Mouse (Mus musculus) limb, embryonic 14.5 days (tissue): Measurements from ENCODE around the gene Rxylt1. TPM values are rescaled to one million over a fixed set of nuclear protein-coding genes. Genes with fewer than 3 reads are reported as not detected.

Source experiments
- ATAC-seq: fragments of 200-750 bp; cut with Nextera tagmentation; 2 replicates; pipeline ENCODE4 v1.8.0; 2017; ENCODE audit warnings: low read depth, moderate number of reproducible peaks, moderate TSS enrichment; ENCODE audit not compliant: low FRiP score
- DNase-seq: peaks from one replicate; pipeline ENCODE4 v3.0.0-alpha.2; 2015; ENCODE audit warnings: low spot score
- H3K27ac ChIP-seq: fragments of 300-500 bp; sonication (generic); replicated peaks from 2 replicates; pipeline ENCODE4 v1.5.1; 2014; ENCODE audit warnings: low read depth, mild to moderate bottlenecking, low read length, moderate library complexity, mixed read lengths
- H3K27me3 ChIP-seq: fragments of 300-500 bp; sonication (generic); 2 replicates; pipeline ENCODE4 v1.6.1; 2014; ENCODE audit warnings: low read length, mixed read lengths; ENCODE audit not compliant: control insufficient read depth, insufficient read depth
- H3K36me3 ChIP-seq: fragments of 300-500 bp; sonication (generic); 2 replicates; pipeline ENCODE4 v1.6.1; 2014; ENCODE audit warnings: mild to moderate bottlenecking, low read length, moderate library complexity, mixed read lengths; ENCODE audit not compliant: control insufficient read depth, insufficient read depth
- H3K4me1 ChIP-seq: fragments of 300-500 bp; sonication (generic); 2 replicates; pipeline ENCODE4 v1.6.1; 2014; ENCODE audit warnings: antibody characterized with exemption, low read length, mixed read lengths; ENCODE audit not compliant: control insufficient read depth, insufficient read depth
- H3K4me2 ChIP-seq: fragments of 300-500 bp; sonication (generic); replicated peaks from 2 replicates; pipeline ENCODE4 v1.6.1; 2014; ENCODE audit warnings: low read depth, mild to moderate bottlenecking, low read length, moderate library complexity; ENCODE audit not compliant: severe bottlenecking
- H3K4me3 ChIP-seq: fragments of 300-500 bp; sonication (generic); replicated peaks from 2 replicates; pipeline ENCODE4 v1.5.1; 2014; ENCODE audit warnings: low read length
- H3K9ac ChIP-seq: fragments of 300-500 bp; sonication (generic); 2 replicates; pipeline ENCODE4 v1.6.1; 2014; ENCODE audit warnings: mild to moderate bottlenecking, low read depth, low read length, moderate library complexity; ENCODE audit not compliant: severe bottlenecking
- H3K9me3 ChIP-seq: fragments of 300-500 bp; sonication (generic); 2 replicates; pipeline ENCODE4 v1.6.1; 2016; ENCODE audit warnings: low read length; ENCODE audit not compliant: control insufficient read depth
- POLR2A ChIP-seq: fragments of 200-500 bp; IDR thresholded peaks from 2 replicates; pipeline ENCODE4 v1.8.0; 2012; ENCODE audit warnings: inconsistent platforms, mild to moderate bottlenecking, moderate library complexity, borderline replicate concordance; ENCODE audit not compliant: insufficient read depth, insufficient read length; ENCODE audit errors: extremely low read depth
- WGBS: fragments of 180-500 bp; shearing (Covaris S2); extraction: QIAGEN DNeasy Blood & Tissue Kit; methylation state at CpG from one replicate; pipeline ENCODE4 v1.1.7; 2014; 5-methylcytosine and 5-hydroxymethylcytosine counted together
- polyA plus RNA-seq, 2 experiments: library from polyadenylated mRNA; depleted of rRNA in 1 of 2; stranded (reverse) in 1 of 2; unstranded in 1 of 2; fragments of >200 nt; fragmentation: Nextera tagmentation in 1 of 2; extraction: Ambion mirVana in 1 of 2; gene quantifications; 2 replicates each; pipeline versions ENCODE4 v1.2.1 to v1.2.3; 2012 to 2014

Gene Rxylt1
- polyA plus RNA-seq, 2 experiments = 25.5 to 64.1 TPM

GRCm38 (mm10) chr10:122047727-122048365, 49.3 kb downstream of the Rxylt1 start:
- H3K9ac ChIP-seq = peak overlapping the region; percentile 92
- peak overlapping the region; percentile 82 for H3K4me3 ChIP-seq
- no peak for TF ChIP-seq POLR2A
- ATAC-seq = peak; percentile 77
- DNase-seq = peak; percentile 68
- no peaks in the 10 kb centered on the region for H3K36me3 ChIP-seq
- H3K4me1 ChIP-seq = peaks cover 4% of the 10 kb centered on the region
- no peaks in the 10 kb centered on the region for H3K9me3 ChIP-seq
- H3K27me3 ChIP-seq = no peaks in the 10 kb centered on the region
- H3K27ac ChIP-seq = peak overlapping the region; percentile 79; the same call in 1 of the 2 replicates
- peak overlapping the region; percentile 81 for H3K4me2 ChIP-seq
- WGBS = 14% methylated on average over 34 of the region's 44 CpGs

GRCm38 (mm10) chr10:122046904-122047726, 50.1 kb downstream of the Rxylt1 start, which contains the start of gene Srgap1:
TSS of gene Srgap1 (minus strand) at chr10:122047315.
- Histone ChIP-seq H3K9me3 (no peaks in the 10 kb centered on the region), H3K27me3 (no peaks in the 10 kb centered on the region), H3K4me1 (peaks cover 4% of the 10 kb centered on the region), H3K27ac (peak within 1 kb of the TSS; percentile 79), H3K4me2 (peak within 1 kb of the TSS; percentile 81), H3K36me3 (no peaks in the 10 kb centered on the region), H3K4me3 (peak within 1 kb of the TSS; percentile 82), H3K9ac (peak within 1 kb of the TSS; percentile 92)
- TF ChIP-seq POLR2A = no peak
- ATAC-seq = peak; percentile 74
- 1% methylated on average over 39 of the region's 79 CpGs for WGBS
- peak; percentile 64 for DNase-seq

GRCm38 (mm10) chr10:122046511-122046903, 50.7 kb downstream of the Rxylt1 start:
- under 1% methylated on average over 13 of the region's 13 CpGs for WGBS
- peak overlapping the region; percentile 82 for H3K4me3 ChIP-seq
- peaks cover 4% of the 10 kb centered on the region for H3K4me1 ChIP-seq
- no peak for ATAC-seq
- H3K4me2 ChIP-seq = peak overlapping the region; percentile 81
- peak overlapping the region; percentile 79; the same call in 1 of the 2 replicates for H3K27ac ChIP-seq
- H3K27me3 ChIP-seq = no peaks in the 10 kb centered on the region
- no peaks in the 10 kb centered on the region for H3K9me3 ChIP-seq
- no peak for TF ChIP-seq POLR2A
- peak overlapping the region; percentile 92 for H3K9ac ChIP-seq
- DNase-seq = peak; percentile 35
- H3K36me3 ChIP-seq = no peaks in the 10 kb centered on the region

- Histone ChIP-seq H3K27ac (no peak overlapping the region), H3K4me3 (peak overlapping the region; percentile 82), H3K4me1 (peaks cover 4% of the 10 kb centered on the region), H3K36me3 (no peaks in the 10 kb centered on the region), H3K27me3 (no peaks in the 10 kb centered on the region), H3K9me3 (no peaks in the 10 kb centered on the region), H3K4me2 (peak overlapping the region; percentile 81), H3K9ac (peak overlapping the region; percentile 92)
- WGBS = 31% methylated on average over 9 of the region's 9 CpGs
- DNase-seq (no peak), ATAC-seq (no peak)
- TF ChIP-seq POLR2A = no peak
Measured at GRCm38 (mm10) chr10:122045946-122046345, 51.2 kb downstream of the Rxylt1 start.

- no peak for ATAC-seq
- no peak overlapping the region for H3K4me3 ChIP-seq
- TF ChIP-seq POLR2A = no peak
Measured at GRCm38 (mm10) chr10:122044926-122045325, 52.2 kb downstream of the Rxylt1 start.

More at GRCm38 (mm10) chr10:122044926-122045325, 52.2 kb downstream of the Rxylt1 start:
- Histone ChIP-seq H3K4me1 (peaks cover 4% of the 10 kb centered on the region), H3K9ac (no peak overlapping the region), H3K27me3 (no peaks in the 10 kb centered on the region), H3K27ac (no peak overlapping the region), H3K9me3 (no peaks in the 10 kb centered on the region), H3K4me2 (no peak overlapping the region), H3K36me3 (no peaks in the 10 kb centered on the region)
- no peak for DNase-seq
- WGBS = 84% methylated on average over 4 of the region's 4 CpGs
